Mouse (Mus musculus): ENCODE data around the gene Gpr108.

The Gpr108 gene

GRCm38 (mm10) chr17:57207938-57208337 is 40.3 kb downstream of the Gpr108 start:
- no peak for DNase-seq (ENCODE audit: low spot score)

- no peak for DNase-seq (ENCODE audit: low spot score)
These were observed 46.2 kb downstream of the Gpr108 start for GRCm38 (mm10) chr17:57201841-57202724.

DNA sequence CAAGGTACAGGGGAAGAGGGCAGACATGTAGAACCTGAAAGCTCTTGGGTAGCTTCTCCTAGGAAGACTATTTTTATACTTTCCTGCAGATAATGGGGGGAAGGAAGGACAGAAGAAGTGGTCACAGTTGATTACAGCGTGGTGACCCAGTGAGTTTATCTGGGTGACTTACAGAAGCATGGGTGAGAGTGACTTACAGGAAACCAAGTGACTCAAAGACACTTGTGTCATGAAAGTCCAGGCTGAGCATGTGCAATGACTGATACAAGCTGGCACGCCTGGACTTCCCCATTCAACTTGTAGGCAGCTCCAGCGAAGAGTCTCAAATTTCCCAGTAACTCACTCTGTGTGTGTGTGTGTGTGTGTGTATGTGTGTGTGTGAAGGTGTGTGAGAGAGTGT is 50.0 kb downstream of the Gpr108 start:
- DNase-seq (ENCODE audit: low spot score): no peak

DNA sequence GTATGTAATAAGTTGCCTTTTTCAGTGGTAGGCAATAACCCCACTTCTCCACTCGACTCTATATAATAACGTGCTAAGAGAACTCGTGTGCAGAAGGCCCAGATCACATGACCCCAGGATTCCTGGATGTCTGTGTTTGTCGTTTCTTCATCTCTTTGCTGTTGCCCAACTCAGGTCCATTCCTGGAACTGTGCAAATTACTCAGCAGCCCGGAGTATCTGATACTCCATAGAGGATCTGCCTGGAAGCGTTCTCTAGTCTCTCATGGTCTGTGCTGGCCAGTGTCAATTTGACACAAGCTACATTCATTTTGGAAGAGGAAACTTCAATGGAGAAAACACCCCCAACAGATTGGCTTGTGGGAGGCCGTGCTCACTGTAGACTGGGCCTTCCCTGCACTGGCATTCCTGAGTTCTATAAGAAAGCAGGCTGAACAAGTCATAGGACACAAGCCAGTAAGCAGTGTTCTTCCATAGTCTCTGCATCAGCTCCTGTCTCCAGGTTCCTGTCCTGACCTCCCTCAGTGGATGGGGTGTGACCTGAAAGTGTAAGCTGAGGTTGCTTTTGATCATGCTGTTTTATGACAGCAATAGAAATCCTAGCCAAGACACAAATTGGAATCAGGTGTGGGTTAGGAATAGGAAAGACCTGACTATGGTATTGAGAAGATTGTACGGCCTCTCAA is 52.8 kb downstream of the Gpr108 start:
- no peak for DNase-seq (ENCODE audit: low spot score)

DNA sequence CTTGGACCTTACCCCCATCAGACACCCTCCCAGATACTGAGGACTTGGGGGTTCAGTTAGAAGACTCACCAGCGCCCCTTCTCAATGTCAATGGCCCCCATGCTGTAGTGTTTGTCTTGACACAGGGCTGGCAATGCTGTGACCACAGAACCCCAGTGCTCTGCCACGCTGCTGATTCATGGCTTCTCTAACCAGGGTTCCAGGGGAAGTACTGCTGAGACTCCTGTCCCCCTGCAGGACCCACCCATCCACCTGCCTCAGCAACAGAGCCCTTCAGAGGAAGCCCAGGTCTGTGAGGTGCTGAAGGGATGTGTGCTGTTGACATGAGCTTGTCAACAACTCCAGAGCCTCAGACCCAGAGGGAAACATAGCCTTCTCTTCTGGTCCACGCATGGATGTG is 53.5 kb downstream of the Gpr108 start:
- no peak for DNase-seq (ENCODE audit: low spot score)

DNA sequence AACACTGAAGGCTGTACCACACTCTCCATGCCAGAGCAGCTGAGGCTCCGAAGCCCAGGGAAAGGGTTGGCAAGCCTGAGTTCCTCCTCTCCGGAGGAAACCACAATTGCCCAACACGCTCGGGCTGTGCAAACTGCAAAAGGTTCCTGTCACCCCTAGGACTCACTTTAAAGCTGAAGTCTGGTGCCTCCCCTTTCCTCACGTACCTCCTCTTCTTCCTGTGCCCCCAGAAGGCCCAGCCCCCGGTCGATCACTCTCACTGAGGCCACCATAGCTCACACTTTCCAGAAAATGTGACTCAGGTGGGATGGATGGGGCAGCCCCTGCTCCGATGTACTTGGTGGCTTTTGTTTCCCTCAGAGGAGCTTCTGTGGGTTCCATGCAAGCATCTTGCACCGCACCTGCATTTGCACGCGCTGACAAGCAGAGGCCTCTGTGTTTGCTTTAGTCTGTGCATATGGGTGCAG is 54.2 kb downstream of the Gpr108 start, which contains the start of gene Tnfsf14:
Gene Tnfsf14, minus strand, starts transcription at position 137 of the 467 bp plus-strand sequence.
- peak; percentile 12 for DNase-seq (ENCODE audit: low spot score)

DNA sequence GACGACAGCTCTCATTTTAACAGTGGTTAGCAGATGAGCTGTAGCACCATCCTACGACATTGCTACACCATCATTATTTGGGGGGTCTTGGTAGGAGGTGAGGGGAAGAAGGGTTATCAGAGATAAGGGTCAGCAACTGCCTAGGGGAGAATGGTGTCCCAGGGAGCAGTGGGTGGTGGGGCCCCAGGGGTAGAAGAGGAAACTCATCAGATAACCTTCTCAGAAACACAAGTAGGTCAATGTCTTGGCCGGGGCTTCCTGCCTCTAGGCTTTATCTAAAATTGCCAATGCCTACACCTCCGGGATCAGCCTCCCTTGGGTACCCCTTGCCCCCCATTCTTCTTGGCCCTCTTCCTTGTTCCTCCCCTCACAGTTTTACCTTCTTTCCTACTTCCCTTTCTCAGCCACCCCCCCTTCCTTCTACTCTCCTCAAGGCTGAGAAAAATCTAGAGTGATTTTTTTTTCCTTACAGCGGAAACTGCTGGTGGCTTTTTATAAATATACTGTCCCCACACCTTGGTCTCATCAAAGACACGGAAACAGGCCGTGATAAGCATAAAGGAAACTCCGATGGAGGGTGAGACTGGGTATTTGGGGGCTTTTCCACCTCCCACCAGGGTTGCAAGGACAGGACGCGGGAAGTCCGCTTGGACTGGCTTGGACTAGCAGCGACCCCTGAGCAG is 59.6 kb downstream of the Gpr108 start:
- no peak for DNase-seq (ENCODE audit: low spot score)

- DNase-seq (ENCODE audit: low spot score): no peak
These were observed 62.6 kb downstream of the Gpr108 start for GRCm38 (mm10) chr17:57185641-57186040.
